Mouse (Mus musculus) kidney, embryonic 16.5 days (tissue): ENCODE measurements at regions not wholly inside any gene's neighbourhood (a gene's known extent, or its start where the extent isn't known, plus 50 kb on each side); places are given as distances from the start of the nearest gene placed in this dataset.

Source experiments
- ATAC-seq: fragments of 200-750 bp; cut with Nextera tagmentation; 2 replicates; pipeline ENCODE4 v1.8.0; 2017; ENCODE audit warnings: moderate TSS enrichment; ENCODE audit not compliant: low FRiP score, low TSS enrichment
- H3K27ac ChIP-seq: fragments of 300-500 bp; sonication (generic); 2 replicates; pipeline ENCODE4 v1.5.1; 2014; ENCODE audit warnings: low read length
- H3K27me3 ChIP-seq: fragments of 300-500 bp; sonication (generic); 2 replicates; pipeline ENCODE4 v1.6.1; 2014; ENCODE audit warnings: low read length, control low read depth, mixed read lengths; ENCODE audit not compliant: insufficient read depth
- H3K36me3 ChIP-seq: fragments of 300-500 bp; sonication (generic); 2 replicates; pipeline ENCODE4 v1.6.1; 2014; ENCODE audit warnings: low read length, control low read depth, mixed read lengths; ENCODE audit not compliant: insufficient read depth
- H3K4me1 ChIP-seq: fragments of 300-500 bp; sonication (generic); 2 replicates; pipeline ENCODE4 v1.6.1; 2014; ENCODE audit warnings: low read length, control low read depth, mixed read lengths; ENCODE audit not compliant: insufficient read depth
- H3K4me2 ChIP-seq: fragments of 300-500 bp; sonication (generic); replicated peaks from 2 replicates; pipeline ENCODE4 v1.6.1; 2014; ENCODE audit warnings: low read depth, low read length
- H3K4me3 ChIP-seq: fragments of 300-500 bp; sonication (generic); 2 replicates; pipeline ENCODE4 v1.5.1; 2014; ENCODE audit warnings: mild to moderate bottlenecking, low read length
- H3K9ac ChIP-seq: fragments of 300-500 bp; sonication (generic); replicated peaks from 2 replicates; pipeline ENCODE4 v1.6.1; 2014; ENCODE audit warnings: low read length
- H3K9me3 ChIP-seq: fragments of 300-500 bp; sonication (generic); 2 replicates; pipeline ENCODE4 v1.6.1; 2016; ENCODE audit warnings: low read length, control low read depth
- WGBS: fragments of 180-500 bp; shearing (Covaris S2); extraction: QIAGEN DNeasy Blood & Tissue Kit; methylation state at CpG from one replicate; pipeline ENCODE4 v1.1.7; 2014; 5-methylcytosine and 5-hydroxymethylcytosine counted together

DNA sequence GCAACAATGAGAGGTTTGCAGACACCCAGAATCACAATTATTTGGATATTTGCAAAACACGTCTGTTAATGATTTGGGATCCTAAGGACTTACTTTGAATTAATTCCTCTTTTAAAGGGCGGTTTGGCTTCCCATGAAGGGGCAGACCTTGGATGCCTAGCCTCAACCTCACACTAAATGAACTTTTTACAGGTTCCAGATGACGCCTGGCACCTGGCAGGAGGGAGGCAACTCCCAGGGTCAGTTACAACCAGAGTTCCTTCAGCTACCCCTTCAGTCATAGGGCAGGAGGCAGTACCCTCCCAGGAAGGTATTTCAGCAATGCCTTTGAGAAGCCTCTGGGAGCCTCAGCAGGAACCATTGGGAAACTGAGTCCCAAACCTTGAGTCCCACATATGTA, 57.9 kb upstream of the Stx18 start:
- Histone ChIP-seq H3K9me3 (no peaks in the 10 kb centered on the region), H3K4me2 (no peak overlapping the region), H3K27me3 (no peaks in the 10 kb centered on the region), H3K27ac (no peak overlapping the region), H3K9ac (no peak overlapping the region), H3K4me1 (no peaks in the 10 kb centered on the region), H3K4me3 (no peak overlapping the region), H3K36me3 (no peaks in the 10 kb centered on the region)
- 81% methylated on average over 3 of the region's 3 CpGs for WGBS
- ATAC-seq = no peak

DNA sequence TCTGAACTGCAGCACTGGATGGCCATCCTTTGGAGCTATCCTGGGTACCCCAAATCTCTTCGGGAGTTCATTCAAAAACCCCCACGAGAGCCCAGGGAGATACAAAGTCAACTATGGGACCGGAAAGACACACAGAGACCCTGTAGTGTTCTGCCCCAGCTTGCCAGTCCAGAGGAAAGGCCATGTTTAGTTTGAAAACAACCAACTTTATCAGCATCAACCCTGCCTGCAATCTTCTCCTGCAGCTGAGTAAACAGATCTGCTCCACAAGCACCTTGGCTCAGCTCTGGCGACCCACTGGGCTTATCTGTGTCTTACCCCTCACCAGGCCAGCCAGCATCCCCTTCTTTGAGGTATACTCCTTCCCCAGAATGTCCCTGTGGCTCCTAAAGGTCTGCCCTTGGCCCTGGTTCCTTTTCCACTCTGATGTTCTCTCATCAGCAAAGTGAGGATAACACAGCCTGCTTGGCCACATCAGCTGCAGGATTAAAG, 61.6 kb upstream of the Stx18 start:
- Histone ChIP-seq H3K4me1 (no peaks in the 10 kb centered on the region), H3K9me3 (no peaks in the 10 kb centered on the region), H3K27me3 (peaks cover 3% of the 10 kb centered on the region; the same call in 1 of the 2 replicates), H3K36me3 (no peaks in the 10 kb centered on the region), H3K4me2 (no peak overlapping the region), H3K27ac (no peak overlapping the region), H3K4me3 (no peak overlapping the region), H3K9ac (no peak overlapping the region)
- 36% methylated on average over 4 of the region's 4 CpGs for WGBS
- no peak for ATAC-seq

DNA sequence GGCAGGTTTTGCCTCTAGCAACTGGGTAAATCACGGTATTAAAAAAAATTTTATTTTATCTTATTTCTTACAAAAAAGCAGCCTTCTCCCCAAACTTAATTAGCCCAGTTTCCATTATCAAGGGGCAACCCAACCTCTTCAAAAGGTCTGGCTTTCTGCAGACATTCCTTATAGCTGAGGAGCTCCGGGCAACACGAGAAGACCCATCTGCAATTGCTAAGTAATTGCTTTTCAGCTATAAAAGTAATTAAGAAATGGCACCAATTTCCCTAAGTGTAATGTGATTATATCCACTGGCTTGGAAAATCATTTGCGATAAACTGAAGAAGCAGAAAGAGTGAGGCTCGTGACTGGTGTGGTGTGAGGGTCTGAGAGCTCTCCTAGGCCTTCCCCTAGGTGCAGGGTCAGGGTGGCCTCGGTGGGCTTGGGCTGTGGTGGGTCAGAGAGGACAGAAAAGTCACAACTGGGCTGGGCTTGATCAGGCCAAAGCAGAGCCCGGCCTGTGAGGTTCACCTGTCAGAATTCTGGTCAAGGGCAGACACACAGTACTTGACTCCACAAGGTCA, 65.5 kb upstream of the Stx18 start:
- peaks cover 27% of the 10 kb centered on the region for H3K27me3 ChIP-seq

DNA sequence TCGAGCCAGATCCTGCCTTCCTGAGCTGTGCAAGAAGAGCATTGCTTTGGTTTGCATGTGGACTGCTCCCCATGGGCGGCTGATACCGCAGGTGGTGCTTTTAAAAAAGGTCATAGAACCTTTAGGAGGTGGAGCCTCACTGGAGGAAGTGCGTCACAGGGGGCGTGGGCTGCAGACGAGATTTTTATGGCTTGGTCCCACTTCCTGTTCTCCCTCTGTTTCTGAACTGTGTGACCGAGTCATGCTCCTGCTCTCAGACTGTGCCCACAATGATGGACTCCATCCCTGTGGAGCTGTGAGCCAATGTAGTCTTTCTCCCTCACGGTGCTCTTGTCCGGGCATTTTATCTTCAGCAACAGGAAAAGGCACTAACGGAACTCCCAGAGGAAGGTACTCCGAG, 66.8 kb upstream of the Stx18 start:
- WGBS = 47% methylated on average over 11 of the region's 11 CpGs
- Histone ChIP-seq H3K36me3 (no peaks in the 10 kb centered on the region), H3K9ac (no peak overlapping the region), H3K4me3 (no peak overlapping the region), H3K4me2 (no peak overlapping the region), H3K9me3 (no peaks in the 10 kb centered on the region), H3K27ac (no peak overlapping the region), H3K4me1 (peaks cover 10% of the 10 kb centered on the region), H3K27me3 (peaks cover 40% of the 10 kb centered on the region)
- ATAC-seq = 0 out of 2 replicates have a peak, but pooled peaks have one; percentile 37

More for the DNA sequence above, 65.5 kb upstream of the Stx18 start:
- H3K4me1 ChIP-seq = peaks cover 2% of the 10 kb centered on the region
- no peaks in the 10 kb centered on the region for H3K36me3 ChIP-seq
- no peak overlapping the region for H3K4me2 ChIP-seq
- no peak overlapping the region for H3K27ac ChIP-seq
- no peak overlapping the region for H3K4me3 ChIP-seq
- WGBS = 64% methylated on average over 7 of the region's 7 CpGs
- no peaks in the 10 kb centered on the region for H3K9me3 ChIP-seq
- no peak for ATAC-seq
- H3K9ac ChIP-seq = no peak overlapping the region

DNA sequence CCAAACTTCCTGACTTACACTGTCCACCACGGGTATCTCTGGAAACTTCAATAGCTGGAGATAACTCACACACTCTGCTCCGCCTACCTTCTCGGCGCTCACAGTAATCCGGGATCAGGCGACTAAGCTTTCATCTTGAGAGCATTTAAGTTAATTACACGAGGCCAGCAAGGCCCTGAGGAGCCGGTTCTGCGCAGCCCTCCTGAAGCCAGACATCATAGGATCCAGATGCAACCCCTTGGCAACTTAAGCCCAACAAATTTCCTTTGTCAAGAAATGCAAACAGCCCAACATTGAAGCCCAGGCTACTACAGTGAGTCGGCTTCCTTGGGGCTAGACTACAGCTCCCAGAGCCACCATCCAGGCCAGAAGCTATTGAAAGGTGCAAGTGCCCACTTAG, 69.9 kb upstream of the Stx18 start:
- Histone ChIP-seq H3K4me2 (peak overlapping the region; percentile 21; the same call in 1 of the 2 replicates), H3K27me3 (peaks cover 42% of the 10 kb centered on the region), H3K36me3 (no peaks in the 10 kb centered on the region), H3K9ac (no peak overlapping the region), H3K27ac (no peak overlapping the region), H3K4me1 (peaks cover 10% of the 10 kb centered on the region), H3K4me3 (peak overlapping the region; percentile 13; the same call in 1 of the 2 replicates), H3K9me3 (no peaks in the 10 kb centered on the region)
- 2% methylated on average over 10 of the region's 10 CpGs for WGBS
- no peak for ATAC-seq

DNA sequence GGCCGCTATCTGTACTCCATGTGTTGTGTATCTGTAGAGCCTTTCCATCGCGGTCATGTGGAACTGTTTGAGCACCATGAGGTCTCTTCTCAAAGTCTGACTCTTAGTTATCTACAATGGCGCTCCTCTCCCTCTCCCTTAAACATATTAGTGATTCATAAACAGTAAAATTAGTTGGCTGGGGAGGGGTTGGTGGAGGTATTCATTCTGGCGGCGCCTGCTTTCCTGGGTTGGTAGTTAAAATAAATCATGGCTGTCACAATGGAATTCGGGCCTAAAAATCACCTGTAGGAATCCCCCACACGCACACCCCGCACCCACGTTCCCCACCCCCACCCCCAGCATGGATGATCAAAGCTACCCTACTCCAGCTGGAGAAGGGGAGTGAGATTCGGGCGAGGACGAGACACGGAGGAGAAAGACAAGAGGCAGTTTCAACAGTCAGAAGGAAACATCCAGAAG, 70.6 kb upstream of the Stx18 start:
- H3K9me3 ChIP-seq = no peaks in the 10 kb centered on the region
- H3K27me3 ChIP-seq = peaks cover 42% of the 10 kb centered on the region

DNA sequence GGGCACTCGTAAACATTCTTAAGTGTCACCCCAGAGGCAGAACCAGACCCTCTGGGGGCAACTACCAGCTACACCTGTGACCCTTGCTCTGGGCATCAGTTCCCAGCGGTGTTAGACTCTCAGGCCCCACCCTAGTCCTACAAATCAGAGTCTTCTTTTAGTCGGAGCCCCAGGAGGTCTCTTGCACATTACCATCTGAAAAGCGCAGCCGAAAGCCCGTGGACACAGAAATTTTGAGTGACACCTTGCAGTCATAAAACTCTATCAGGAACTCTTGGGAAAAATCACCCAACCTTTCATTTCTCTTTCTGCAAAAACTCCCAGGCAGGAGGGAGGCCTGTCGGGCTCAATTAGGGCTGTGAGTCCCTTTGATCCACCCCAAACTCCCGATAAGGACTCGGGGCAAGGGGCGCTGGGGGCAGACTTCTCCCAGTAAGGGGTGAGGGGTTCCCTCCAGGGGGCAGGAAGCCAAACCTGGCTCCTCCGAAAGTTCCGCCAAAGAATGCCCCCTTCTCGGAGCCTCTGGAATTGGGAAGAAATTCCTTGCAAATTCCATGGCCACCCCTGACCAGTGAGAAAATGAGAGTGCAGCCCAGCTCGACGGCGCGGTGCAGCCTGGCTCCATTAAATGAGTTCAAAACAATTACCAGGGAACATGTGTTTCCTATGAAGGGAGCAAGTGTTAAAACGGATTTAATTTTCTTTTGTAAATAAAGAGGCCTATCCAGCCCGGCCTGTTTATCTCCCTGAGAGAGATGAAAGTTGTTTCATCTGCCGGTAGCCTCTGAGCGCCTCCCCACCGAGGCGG, 71.2 kb upstream of the Stx18 start:
- whole genome bisulfite sequencing = 3% methylated on average over 23 of the region's 23 CpGs
- H3K4me2 ChIP-seq = peak overlapping the region; percentile 21
- H3K27ac ChIP-seq = no peak overlapping the region

More for the DNA sequence above, 70.6 kb upstream of the Stx18 start:
- H3K27ac ChIP-seq = no peak overlapping the region
- no peak for ATAC-seq
- peak overlapping the region; percentile 13 for H3K4me3 ChIP-seq
- peak overlapping the region; percentile 21 for H3K4me2 ChIP-seq
- H3K36me3 ChIP-seq = no peaks in the 10 kb centered on the region
- peaks cover 10% of the 10 kb centered on the region for H3K4me1 ChIP-seq
- under 1% methylated on average over 14 of the region's 14 CpGs for WGBS
- H3K9ac ChIP-seq = no peak overlapping the region

DNA sequence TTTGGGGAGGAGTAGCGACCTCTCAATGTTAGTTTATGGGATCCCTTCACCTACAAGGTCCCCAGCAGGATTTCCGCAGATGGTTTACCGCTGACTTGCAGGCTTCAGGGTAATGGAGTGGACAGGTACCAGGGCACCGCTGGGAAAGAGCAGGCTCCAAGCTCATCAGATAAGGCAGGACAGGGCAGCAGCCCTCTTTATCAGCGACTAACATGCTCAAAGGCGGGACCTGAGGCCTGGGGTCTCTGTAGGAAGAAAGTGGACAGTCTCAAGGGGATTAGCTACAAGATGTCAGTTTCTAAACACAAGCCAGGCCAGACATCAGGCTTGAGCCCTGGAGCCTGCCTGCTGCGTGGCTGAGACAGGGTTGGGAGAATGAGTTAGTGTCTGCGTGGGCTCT, 74.9 kb upstream of the Stx18 start:
- Histone ChIP-seq H3K9me3 (no peaks in the 10 kb centered on the region), H3K36me3 (no peaks in the 10 kb centered on the region), H3K27me3 (peaks cover 28% of the 10 kb centered on the region), H3K4me3 (no peak overlapping the region), H3K9ac (no peak overlapping the region), H3K27ac (no peak overlapping the region), H3K4me2 (no peak overlapping the region), H3K4me1 (peaks cover 10% of the 10 kb centered on the region)
- WGBS = 61% methylated on average over 8 of the region's 8 CpGs
- no peak for ATAC-seq

More for the DNA sequence above, 71.2 kb upstream of the Stx18 start:
- H3K4me1 ChIP-seq = peaks cover 10% of the 10 kb centered on the region
- 0 out of 2 replicates have a peak, but pooled peaks have one; percentile 18 for ATAC-seq
- H3K36me3 ChIP-seq = no peaks in the 10 kb centered on the region
- H3K4me3 ChIP-seq = peak overlapping the region; percentile 13
- H3K9me3 ChIP-seq = no peaks in the 10 kb centered on the region
- H3K9ac ChIP-seq = no peak overlapping the region
- H3K27me3 ChIP-seq = peaks cover 42% of the 10 kb centered on the region

DNA sequence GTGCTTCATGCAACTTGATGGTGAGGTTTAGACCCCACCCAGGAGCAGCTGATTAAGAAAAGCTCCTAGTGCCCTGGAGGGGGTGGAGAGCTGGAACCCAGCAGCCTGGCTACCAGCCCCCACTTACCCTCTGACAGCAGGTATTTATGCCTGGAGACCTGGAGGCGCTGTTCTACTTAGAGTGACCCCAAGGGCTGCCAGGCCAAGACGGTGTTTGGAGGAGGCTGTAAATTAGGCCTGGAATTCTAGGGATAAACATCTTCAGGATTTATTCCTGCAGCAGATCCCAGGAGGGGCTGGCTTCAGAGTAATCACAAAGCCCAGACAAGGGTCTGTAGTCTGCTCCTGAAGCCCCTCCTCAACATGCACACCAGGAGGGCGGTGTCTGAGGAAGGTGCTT, 76.0 kb upstream of the Stx18 start:
- H3K9ac ChIP-seq = no peak overlapping the region

DNA sequence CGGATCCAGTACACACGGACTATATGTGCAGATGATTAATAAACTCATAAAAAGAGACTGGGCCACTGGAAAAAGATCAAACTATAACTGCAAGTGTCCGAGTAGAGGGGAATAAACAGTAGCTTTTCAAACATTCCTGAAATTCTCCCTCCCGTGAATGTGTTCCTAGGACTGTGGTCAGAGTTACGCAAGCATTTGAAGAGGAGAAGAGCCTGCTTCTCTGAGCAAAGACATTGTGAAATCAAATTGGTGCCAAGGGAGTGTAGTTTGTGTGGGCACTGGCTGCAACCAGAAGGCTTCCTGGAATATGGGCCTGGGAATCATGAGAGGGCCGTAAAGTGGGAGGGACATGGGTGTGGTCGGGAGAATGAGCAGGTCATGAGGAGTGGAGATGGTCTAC, 78.3 kb upstream of the Stx18 start:
- Histone ChIP-seq H3K4me2 (no peak overlapping the region), H3K9ac (no peak overlapping the region), H3K27me3 (peaks cover 4% of the 10 kb centered on the region; the same call in 1 of the 2 replicates), H3K36me3 (no peaks in the 10 kb centered on the region), H3K4me3 (no peak overlapping the region), H3K9me3 (no peaks in the 10 kb centered on the region), H3K27ac (no peak overlapping the region), H3K4me1 (no peaks in the 10 kb centered on the region)
- WGBS = 58% methylated on average over 7 of the region's 7 CpGs
- no peak for ATAC-seq

More for the DNA sequence above, 76.0 kb upstream of the Stx18 start:
- Histone ChIP-seq H3K27me3 (peaks cover 18% of the 10 kb centered on the region), H3K9me3 (no peaks in the 10 kb centered on the region), H3K4me2 (no peak overlapping the region), H3K36me3 (no peaks in the 10 kb centered on the region), H3K27ac (no peak overlapping the region), H3K4me1 (0 out of 2 replicates have a peak, but pooled peaks cover 2% of the 10 kb centered on the region), H3K4me3 (no peak overlapping the region)
- no peak for ATAC-seq
- WGBS = 24% methylated on average over 3 of the region's 3 CpGs
